Mouse (Mus musculus): ENCODE measurements around the gene Suclg2.

GRCm38 (mm10) chr6:95718031-95718968 is at the start of gene Suclg2:
- TF ChIP-seq POLR2A (IDR thresholded peaks at IDR 0.05; ENCODE audit: borderline replicate concordance, extremely low read depth, low read depth, low read length) (peak; percentile 42; the same call in 1 of the 2 replicates), CTCF (IDR thresholded peaks at IDR 0.05; ENCODE audit: insufficient read depth, low read length) (no peak)
